Mouse (Mus musculus): Measurements from ENCODE around the gene Spsb2.
"Not testable (repeated sequence)": the region's sequence is repeated elsewhere in the genome, so short reads cannot be mapped to it uniquely, and the experiment has no call there.

DNA sequence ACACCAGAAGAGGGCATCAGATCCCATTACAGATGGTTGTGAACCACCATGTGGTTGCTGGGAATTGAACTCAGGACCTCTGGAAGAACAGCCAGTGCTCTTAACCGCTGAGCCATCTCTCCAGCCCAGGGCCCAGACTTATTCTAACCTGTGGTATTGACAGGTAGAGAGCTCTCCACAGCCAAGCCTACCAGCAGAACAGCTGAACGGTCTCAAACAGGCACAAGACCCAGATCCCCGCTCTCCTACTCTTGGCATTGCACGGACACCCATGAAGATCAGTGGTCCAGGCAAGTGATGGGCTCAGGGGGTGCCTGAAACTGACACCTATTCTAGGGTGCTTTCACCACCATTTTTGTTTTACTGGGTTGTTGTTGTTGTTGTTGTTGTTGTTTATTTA, 22.7 kb downstream of the Spsb2 start:
- TF ChIP-seq CTCF (conservative IDR thresholded peaks at IDR 0.05; ENCODE audit: insufficient read depth, insufficient read length, low read depth, low read length); POLR2A (IDR thresholded peaks at IDR 0.05; ENCODE audit: low read depth, low read length): not testable (repeated sequence)

Data from kidney, adult 2 months (tissue).